Mouse (Mus musculus) ES-Bruce4 (cell line): ENCODE measurements at regions not wholly inside any gene's neighbourhood (a gene's known extent, or its start where the extent isn't known, plus 50 kb on each side); places are given as distances from the start of the nearest gene placed in this dataset.

Source experiments
- H3K27ac ChIP-seq: 2 replicates; pipeline ENCODE4 v1.5.1; 2012; ENCODE audit warnings: low read length, inconsistent platforms; ENCODE audit not compliant: insufficient read depth
- H3K27me3 ChIP-seq: 2 replicates; pipeline ENCODE4 v1.6.1; 2012; ENCODE audit warnings: mild to moderate bottlenecking, low read length, inconsistent platforms; ENCODE audit not compliant: control insufficient read depth, poor library complexity, insufficient read depth, severe bottlenecking
- H3K36me3 ChIP-seq: 2 replicates; pipeline ENCODE4 v1.6.1; 2012; ENCODE audit warnings: inconsistent platforms, mild to moderate bottlenecking, low read length, moderate library complexity; ENCODE audit not compliant: control insufficient read depth, poor library complexity, insufficient read depth, severe bottlenecking
- H3K4me1 ChIP-seq: one replicate; pipeline ENCODE4 v1.8.1; 2011; ENCODE audit warnings: low read length; ENCODE audit not compliant: control insufficient read depth, insufficient read depth
- H3K4me3 ChIP-seq: 2 replicates; pipeline ENCODE4 v1.5.1; 2011; ENCODE audit warnings: low read depth, mild to moderate bottlenecking, low read length
- H3K9ac ChIP-seq: 2 replicates; pipeline ENCODE4 v1.6.1; 2012; ENCODE audit warnings: low read depth, mild to moderate bottlenecking, inconsistent platforms; ENCODE audit not compliant: poor library complexity, severe bottlenecking
- H3K9me3 ChIP-seq: replicated peaks from 2 replicates; pipeline ENCODE4 v1.6.1; 2012; ENCODE audit warnings: mild to moderate bottlenecking, low read length, inconsistent platforms; ENCODE audit not compliant: control insufficient read depth, poor library complexity, insufficient read depth, severe bottlenecking
- CTCF ChIP-seq: IDR thresholded peaks from one replicate; pipeline ENCODE4 v1.8.1; 2011; ENCODE audit warnings: low read depth, low read length
- EP300 ChIP-seq: IDR thresholded peaks from 2 replicates; pipeline ENCODE4 v1.6.1; 2011; ENCODE audit warnings: low read depth, low read length; ENCODE audit not compliant: insufficient read depth
- POLR2A ChIP-seq: IDR thresholded peaks from one replicate; pipeline ENCODE4 v1.8.1; 2011; ENCODE audit warnings: low read length; ENCODE audit not compliant: insufficient read depth

- H3K9ac ChIP-seq, result no peak overlapping the region
- no peaks in the 10 kb centered on the region for H3K27me3 ChIP-seq
- H3K9me3 ChIP-seq, result no peaks in the 10 kb centered on the region
- no peak for TF ChIP-seq POLR2A
- peak; percentile 89 for TF ChIP-seq CTCF
- 0 out of 2 replicates have a peak, but pooled peaks have one; percentile 22 for TF ChIP-seq EP300
- no peak overlapping the region for H3K27ac ChIP-seq
- no peaks in the 10 kb centered on the region for H3K36me3 ChIP-seq
- no peak overlapping the region for H3K4me3 ChIP-seq
- H3K4me1 ChIP-seq, result no peaks in the 10 kb centered on the region
These were observed 75.2 kb upstream of the Arntl start for GRCm38 (mm10) chr7:113131945-113132538.

GRCm38 (mm10) chr7:113133891-113134290 is 73.4 kb upstream of the Arntl start:
- no peaks in the 10 kb centered on the region for H3K27me3 ChIP-seq
- H3K4me3 ChIP-seq, result no peak overlapping the region
- no peaks in the 10 kb centered on the region for H3K4me1 ChIP-seq
- no peaks in the 10 kb centered on the region for H3K9me3 ChIP-seq
- H3K36me3 ChIP-seq, result no peaks in the 10 kb centered on the region
- TF ChIP-seq CTCF (no peak), EP300 (no peak), POLR2A (no peak)
- no peak overlapping the region for H3K27ac ChIP-seq
- H3K9ac ChIP-seq, result no peak overlapping the region

GRCm38 (mm10) chr7:113140011-113140438 is 67.2 kb upstream of the Arntl start:
- H3K27ac ChIP-seq, result no peak overlapping the region
- no peaks in the 10 kb centered on the region for H3K27me3 ChIP-seq
- H3K9me3 ChIP-seq, result no peaks in the 10 kb centered on the region
- H3K9ac ChIP-seq, result no peak overlapping the region
- no peak overlapping the region for H3K4me3 ChIP-seq
- TF ChIP-seq EP300 (no peak), POLR2A (no peak), CTCF (no peak)
- no peaks in the 10 kb centered on the region for H3K4me1 ChIP-seq
- H3K36me3 ChIP-seq, result no peaks in the 10 kb centered on the region

GRCm38 (mm10) chr7:113141846-113142683 is 65.2 kb upstream of the Arntl start:
- no peak overlapping the region for H3K9ac ChIP-seq
- no peak overlapping the region for H3K27ac ChIP-seq
- TF ChIP-seq CTCF (no peak), POLR2A (no peak), EP300 (no peak)
- H3K36me3 ChIP-seq, result no peaks in the 10 kb centered on the region
- H3K4me1 ChIP-seq, result no peaks in the 10 kb centered on the region
- no peaks in the 10 kb centered on the region for H3K9me3 ChIP-seq
- H3K4me3 ChIP-seq, result no peak overlapping the region
- no peaks in the 10 kb centered on the region for H3K27me3 ChIP-seq

- Histone ChIP-seq H3K4me1 (no peaks in the 10 kb centered on the region), H3K9me3 (no peaks in the 10 kb centered on the region), H3K4me3 (no peak overlapping the region), H3K27me3 (no peaks in the 10 kb centered on the region), H3K9ac (no peak overlapping the region), H3K36me3 (no peaks in the 10 kb centered on the region), H3K27ac (no peak overlapping the region)
- TF ChIP-seq CTCF, result peak; percentile 86
- TF ChIP-seq EP300, result peak; percentile 47; the same call in 1 of the 2 replicates
- no peak for TF ChIP-seq POLR2A
These were observed 63.7 kb upstream of the Arntl start for GRCm38 (mm10) chr7:113143552-113143951.

GRCm38 (mm10) chr7:113145046-113145445 is 62.2 kb upstream of the Arntl start:
- Histone ChIP-seq H3K4me3 (no peak overlapping the region), H3K4me1 (no peaks in the 10 kb centered on the region), H3K27ac (no peak overlapping the region), H3K9me3 (no peaks in the 10 kb centered on the region), H3K36me3 (no peaks in the 10 kb centered on the region), H3K9ac (no peak overlapping the region), H3K27me3 (no peaks in the 10 kb centered on the region)
- no peak for TF ChIP-seq POLR2A
- no peak for TF ChIP-seq CTCF
